Mouse (Mus musculus) G1E (cell line): ENCODE measurements around the gene Alg14. TPM values are rescaled to one million over a fixed set of nuclear protein-coding genes. Genes with fewer than 3 reads are reported as not detected.

ENCODE experiments used
- ATAC-seq: 2 replicates; pipeline ENCODE4 v1.8.0; 2016; ENCODE audit warnings: mild to moderate bottlenecking; ENCODE audit not compliant: insufficient number of reproducible peaks, poor library complexity, low FRiP score, severe bottlenecking; ENCODE audit errors: extremely low read depth
- DNase-seq: peaks from one replicate; pipeline ENCODE4 v3.0.0; 2012; ENCODE audit warnings: low spot score
- H3K27me3 ChIP-seq: 2 replicates; pipeline ENCODE4 v1.6.1; 2012; ENCODE audit warnings: mild to moderate bottlenecking, low read length, inconsistent platforms; ENCODE audit not compliant: insufficient read depth
- H3K36me3 ChIP-seq: replicated peaks from 2 replicates; pipeline ENCODE3; 2012; ENCODE audit warnings: mild to moderate bottlenecking, inconsistent platforms
- H3K4me1 ChIP-seq: 2 replicates; pipeline ENCODE4 v1.6.1; 2012; ENCODE audit warnings: low read depth, low read length, inconsistent platforms, mixed read lengths; ENCODE audit not compliant: insufficient read depth
- H3K4me3 ChIP-seq: 2 replicates; pipeline ENCODE4 v1.5.1; 2012; ENCODE audit warnings: low read depth, mild to moderate bottlenecking, inconsistent platforms, low read length, moderate library complexity, mixed read lengths
- H3K9me3 ChIP-seq: replicated peaks from 2 replicates; pipeline ENCODE4 v1.6.1; 2012; ENCODE audit warnings: inconsistent platforms
- CTCF ChIP-seq: IDR thresholded peaks from 2 replicates; pipeline ENCODE4 v1.5.1; 2012; ENCODE audit warnings: low read depth, low read length, inconsistent platforms, mixed read lengths
- GATA1 ChIP-seq: IDR thresholded peaks from 2 replicates; pipeline ENCODE4 v1.6.1; 2012; ENCODE audit warnings: borderline replicate concordance, low read length, inconsistent platforms, mixed read lengths
- GATA2 ChIP-seq: IDR thresholded peaks from 2 replicates; pipeline ENCODE4 v1.6.1; 2012; ENCODE audit warnings: low read depth, low read length, inconsistent platforms, borderline replicate concordance
- POLR2AphosphoS5 ChIP-seq: IDR thresholded peaks from 2 replicates; pipeline ENCODE4 v1.6.1; 2012; ENCODE audit warnings: low read depth, low read length, inconsistent platforms; ENCODE audit not compliant: insufficient replicate concordance
- TAL1 ChIP-seq: conservative IDR thresholded peaks from 2 replicates; pipeline ENCODE4 v1.6.1; 2012; ENCODE audit warnings: low read depth, low read length, inconsistent platforms, mixed read lengths
- polyA plus RNA-seq: library from polyadenylated mRNA; stranded (reverse); fragments of >175 nt; gene quantifications from 2 replicates; pipeline ENCODE4 v1.2.3, GENCODE M21; 2012
- total RNA-seq, 2 experiments: library from RNA; stranded (forward) in 1 of 2; stranded (reverse) in 1 of 2; fragments of 200-1000 nt in 1 of 2; fragments of >200 nt in 1 of 2; fragmentation: Nextera tagmentation in 1 of 2; gene quantifications; 2 replicates each; pipeline ENCODE4 v1.2.3; 2014 to 2017

Gene Alg14
- total and polyA plus RNA-seq, 3 experiments = 3.5 to 29.9 (median 9.2) TPM

DNA sequence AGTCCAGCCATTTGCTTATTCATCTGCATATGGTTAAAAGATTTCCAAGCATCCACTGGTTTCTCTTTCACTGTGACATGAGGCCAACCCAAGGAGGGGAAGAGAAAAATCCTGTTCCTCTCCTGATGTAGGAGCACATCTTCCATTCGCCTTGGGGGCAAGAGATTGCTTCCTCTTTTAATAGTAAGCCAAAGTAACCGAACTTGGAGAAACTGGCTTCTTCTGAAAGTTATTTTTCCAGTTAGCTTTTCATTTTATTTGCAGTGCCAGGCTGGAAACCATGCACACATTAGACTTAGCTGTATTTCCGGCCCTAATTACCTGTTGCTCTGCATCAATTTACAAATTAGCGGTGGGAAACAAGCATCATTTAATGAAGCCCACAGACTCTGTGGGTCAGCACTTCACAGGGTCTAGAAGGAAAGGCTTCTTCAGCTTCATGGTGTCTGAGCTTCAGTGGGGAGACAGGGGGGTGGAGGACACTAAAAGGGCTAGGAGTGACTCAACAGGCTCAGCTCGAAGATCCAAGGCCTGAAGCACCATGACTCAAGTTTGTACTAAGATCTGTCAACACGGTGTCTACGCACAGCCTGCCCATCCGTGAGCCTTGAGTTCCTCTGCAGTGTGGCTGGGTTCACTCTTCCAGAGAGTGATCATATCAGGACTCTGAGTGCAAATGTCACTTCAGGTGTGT lies 80.1 kb downstream of the Alg14 start:
- Histone ChIP-seq H3K36me3 (no peaks in the 10 kb centered on the region), H3K27me3 (peaks cover 3% of the 10 kb centered on the region; the same call in 1 of the 2 replicates), H3K4me1 (no peaks in the 10 kb centered on the region), H3K9me3 (no peaks in the 10 kb centered on the region), H3K4me3 (no peak overlapping the region)
- no peak for DNase-seq
- ATAC-seq = no peak
- TF ChIP-seq GATA1 = no peak

DNA sequence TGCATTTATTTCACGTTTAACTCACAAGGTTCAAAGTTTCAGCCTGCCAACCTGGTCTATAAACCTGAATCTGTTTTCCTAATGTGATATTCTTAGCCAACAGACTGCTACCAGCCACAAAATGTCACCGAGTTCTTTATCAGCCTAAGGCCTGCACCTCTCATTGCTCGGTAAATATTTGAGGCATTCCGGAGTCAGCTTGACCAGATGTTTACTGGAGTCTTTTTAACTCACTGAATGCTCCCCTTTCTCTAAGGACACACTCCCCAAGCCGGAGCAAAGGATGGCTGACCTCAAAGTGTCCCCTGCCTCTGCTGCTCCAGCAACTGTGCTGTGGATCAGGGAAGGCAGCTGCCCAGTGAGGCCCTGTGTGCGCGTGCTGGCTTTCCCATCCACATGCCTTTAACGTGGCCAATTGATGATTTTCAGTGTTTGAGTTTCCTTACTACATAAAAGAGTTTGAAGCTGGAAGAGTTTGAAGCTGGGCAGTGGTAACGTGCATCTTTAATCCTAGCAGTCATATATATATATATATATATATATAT lies 82.4 kb downstream of the Alg14 start:
- ATAC-seq (no peak), DNase-seq (no peak)
- Histone ChIP-seq H3K4me1 (no peaks in the 10 kb centered on the region), H3K27me3 (peaks cover 3% of the 10 kb centered on the region), H3K36me3 (no peaks in the 10 kb centered on the region), H3K4me3 (no peak overlapping the region), H3K9me3 (no peaks in the 10 kb centered on the region)
- TF ChIP-seq TAL1 (no peak), CTCF (no peak), GATA1 (no peak), POLR2AphosphoS5 (no peak), GATA2 (no peak)

DNA sequence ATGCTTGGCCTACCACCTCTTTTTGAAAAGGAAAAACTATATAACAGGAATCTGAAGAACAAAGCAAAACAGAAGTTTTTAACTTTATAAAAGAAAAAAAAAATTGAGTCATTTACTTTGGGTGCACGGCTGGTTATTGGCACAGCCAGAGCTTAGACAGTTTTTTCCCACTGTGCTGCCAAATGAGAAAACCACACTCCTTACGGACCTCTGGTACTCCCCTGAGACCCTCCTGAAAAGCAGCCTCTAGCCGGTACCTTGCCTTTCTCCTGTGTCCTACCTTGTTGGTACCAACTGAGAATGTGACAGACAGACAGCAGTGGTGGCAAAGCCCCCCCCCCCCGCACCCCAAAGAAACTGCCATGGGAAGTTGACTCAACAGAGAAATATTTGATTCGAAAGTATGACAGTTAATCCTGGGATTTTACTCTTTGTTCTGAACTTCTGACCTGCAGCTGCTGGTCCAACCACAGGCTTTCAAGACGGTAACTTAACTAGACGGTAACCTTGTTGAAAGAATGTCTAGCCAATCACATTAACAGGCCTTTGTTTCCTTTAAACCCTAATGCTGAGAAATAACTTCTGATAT lies 84.1 kb downstream of the Alg14 start:
- Histone ChIP-seq H3K4me3 (no peak overlapping the region), H3K36me3 (no peaks in the 10 kb centered on the region), H3K4me1 (no peaks in the 10 kb centered on the region), H3K9me3 (no peaks in the 10 kb centered on the region), H3K27me3 (peaks cover 3% of the 10 kb centered on the region)
- ATAC-seq = no peak
- DNase-seq = no peak
- TF ChIP-seq CTCF (no peak), TAL1 (no peak), GATA1 (no peak), POLR2AphosphoS5 (no peak), GATA2 (no peak)

DNA sequence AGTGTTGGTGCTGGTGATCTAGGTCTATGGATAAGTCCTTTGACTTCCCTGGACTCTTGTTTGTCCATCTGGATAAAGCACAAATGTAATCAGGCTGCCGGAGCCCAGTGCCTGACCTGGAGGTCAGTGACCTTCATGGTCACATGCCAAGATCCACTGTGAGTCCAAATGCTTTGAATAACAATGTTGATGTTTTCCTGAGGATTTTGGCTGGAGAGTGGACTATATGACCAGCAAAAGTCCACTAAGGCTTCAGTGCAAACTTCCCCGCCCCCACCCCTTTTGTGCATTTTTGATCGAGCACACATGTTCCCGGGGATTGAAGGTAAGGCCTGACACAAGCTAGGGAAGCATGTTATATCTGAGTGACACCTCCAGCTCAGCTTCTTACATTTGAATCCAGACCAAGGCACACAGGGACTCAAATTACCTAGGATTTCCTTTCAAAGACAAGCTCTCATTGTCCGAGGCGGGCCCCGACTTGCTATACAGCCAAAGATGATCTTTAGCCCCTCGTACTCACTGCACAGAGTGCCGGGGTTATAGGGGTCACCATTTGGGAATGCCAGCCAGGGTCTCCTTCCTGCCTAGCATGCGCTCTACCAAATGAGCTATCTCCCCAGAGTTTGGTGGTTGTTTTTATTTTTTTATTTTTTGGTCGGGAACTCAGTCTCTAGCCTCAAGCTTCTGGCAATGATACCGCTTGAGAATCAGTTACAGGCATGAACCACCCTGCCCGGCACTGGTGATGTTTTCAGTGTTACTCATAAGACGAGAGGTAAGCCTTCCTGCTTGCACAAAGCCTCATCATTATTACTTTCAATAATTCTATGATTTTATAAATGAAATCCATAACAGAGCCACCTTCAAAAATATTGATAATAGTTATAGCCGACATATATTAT lies 87.4 kb downstream of the Alg14 start:
- ATAC-seq (no peak), DNase-seq (no peak)
- TF ChIP-seq CTCF = no peak
- TF ChIP-seq GATA2 = no peak
- TF ChIP-seq TAL1 = no peak
- TF ChIP-seq GATA1 = no peak
- TF ChIP-seq POLR2AphosphoS5 = no peak
- H3K36me3 ChIP-seq = no peaks in the 10 kb centered on the region
- H3K4me3 ChIP-seq = no peak overlapping the region
- peaks cover 4% of the 10 kb centered on the region for H3K27me3 ChIP-seq
- H3K9me3 ChIP-seq = no peaks in the 10 kb centered on the region
- no peaks in the 10 kb centered on the region for H3K4me1 ChIP-seq

DNA sequence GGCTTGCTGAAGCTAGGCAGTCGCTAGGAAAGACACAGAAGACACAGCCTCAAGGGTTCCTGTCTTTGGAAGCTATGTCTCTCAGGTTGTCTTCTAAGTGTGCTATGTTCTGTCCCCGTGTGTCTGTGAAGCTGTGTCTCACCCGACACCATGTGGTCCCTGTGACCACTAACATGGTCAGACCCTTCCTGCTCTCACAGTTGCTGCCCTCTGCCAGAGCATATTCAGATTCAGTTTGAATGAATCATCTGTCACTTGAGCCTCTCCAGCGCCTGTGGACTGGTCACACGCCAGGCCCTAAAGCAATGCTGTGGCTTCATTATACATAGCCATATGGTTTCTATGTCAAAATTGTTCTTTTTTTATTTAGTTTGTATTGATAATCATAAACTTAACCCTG lies 88.1 kb downstream of the Alg14 start:
- TF ChIP-seq GATA1 (no peak), GATA2 (no peak), POLR2AphosphoS5 (no peak), CTCF (no peak)
- peaks cover 3% of the 10 kb centered on the region for H3K27me3 ChIP-seq
- H3K4me1 ChIP-seq = no peaks in the 10 kb centered on the region
- DNase-seq (no peak), ATAC-seq (no peak)
- no peaks in the 10 kb centered on the region for H3K9me3 ChIP-seq
- no peaks in the 10 kb centered on the region for H3K36me3 ChIP-seq
- H3K4me3 ChIP-seq = no peak overlapping the region

DNA sequence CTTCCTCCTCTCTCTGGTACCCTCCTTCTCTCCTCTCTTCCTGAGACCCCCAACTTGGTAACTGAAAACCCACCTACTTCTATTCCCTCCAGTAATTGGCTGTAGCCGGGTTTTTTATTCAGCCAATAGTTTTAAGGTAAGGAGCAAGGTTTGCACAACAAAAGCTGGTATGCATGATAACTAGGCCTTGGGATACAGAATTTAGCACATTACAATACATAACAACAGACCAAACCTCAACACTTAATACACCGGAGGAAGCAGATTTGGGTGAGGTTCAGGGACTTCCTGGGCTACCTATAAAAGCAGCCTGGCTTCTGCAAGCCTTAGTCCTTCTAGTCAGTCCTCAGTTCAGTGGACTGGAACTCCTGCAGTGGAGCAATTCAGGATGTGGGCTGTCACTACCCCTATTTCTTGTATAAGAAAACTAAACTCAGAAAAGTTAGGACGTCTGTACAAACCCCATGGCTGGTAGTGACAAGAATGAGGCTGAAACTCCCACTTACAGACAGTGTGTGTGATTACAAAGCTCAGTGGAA lies 96.0 kb downstream of the Alg14 start:
- DNase-seq (no peak), ATAC-seq (no peak)
- no peaks in the 10 kb centered on the region for H3K36me3 ChIP-seq
- H3K4me1 ChIP-seq = no peaks in the 10 kb centered on the region
- no peak overlapping the region for H3K4me3 ChIP-seq
- TF ChIP-seq CTCF = no peak
- TF ChIP-seq TAL1 = no peak
- no peak for TF ChIP-seq GATA1
- no peak for TF ChIP-seq POLR2AphosphoS5
- TF ChIP-seq GATA2 = no peak
- no peaks in the 10 kb centered on the region for H3K9me3 ChIP-seq
- H3K27me3 ChIP-seq = peaks cover 2% of the 10 kb centered on the region; the same call in 1 of the 2 replicates
